Mouse (Mus musculus) brain, embryonic 14.5 days (tissue): Measurements from ENCODE around the gene Luzp1. TPM values are rescaled to one million over a fixed set of nuclear protein-coding genes. Genes with fewer than 3 reads are reported as not detected.
A peak's percentile ranks its signal among the peaks of the same experiment; 100 is the strongest.

Source experiments
- DNase-seq: peaks from one replicate; pipeline ENCODE4 v3.0.0-alpha.2; 2011; ENCODE audit warnings: low read depth
- CTCF ChIP-seq: fragments of 200-500 bp; IDR thresholded peaks from 2 replicates; pipeline ENCODE4 v1.5.1; 2012; ENCODE audit warnings: inconsistent platforms, mild to moderate bottlenecking, moderate library complexity, borderline replicate concordance; ENCODE audit not compliant: insufficient read depth, insufficient read length; ENCODE audit errors: extremely low read depth
- POLR2A ChIP-seq: fragments of 200-500 bp; IDR thresholded peaks from 2 replicates; pipeline ENCODE4 v1.6.1; 2012; ENCODE audit warnings: mild to moderate bottlenecking, inconsistent platforms, borderline replicate concordance; ENCODE audit not compliant: poor library complexity, insufficient read depth, insufficient read length, severe bottlenecking; ENCODE audit errors: extremely low read depth
- polyA plus RNA-seq: library from polyadenylated mRNA; depleted of rRNA; stranded (reverse); fragments of >200 nt; gene quantifications from 2 replicates; pipeline ENCODE4 v1.2.3, GENCODE M21; 2012

Gene Luzp1
- polyA plus RNA-seq, 1 experiment, result 15.0 TPM

GRCm38 (mm10) chr4:136559690-136560089, 90.1 kb downstream of the Luzp1 start:
- no peak for DNase-seq

GRCm38 (mm10) chr4:136560270-136560991, 90.9 kb downstream of the Luzp1 start:
- DNase-seq, result no peak

More at GRCm38 (mm10) chr4:136559690-136560089, 90.1 kb downstream of the Luzp1 start:
- TF ChIP-seq CTCF (no peak), POLR2A (no peak)

GRCm38 (mm10) chr4:136562755-136563154, 93.2 kb downstream of the Luzp1 start:
- TF ChIP-seq POLR2A (no peak), CTCF (no peak)
- peak; percentile 17 for DNase-seq

More at GRCm38 (mm10) chr4:136560270-136560991, 90.9 kb downstream of the Luzp1 start:
- TF ChIP-seq CTCF (no peak), POLR2A (no peak)

DNA sequence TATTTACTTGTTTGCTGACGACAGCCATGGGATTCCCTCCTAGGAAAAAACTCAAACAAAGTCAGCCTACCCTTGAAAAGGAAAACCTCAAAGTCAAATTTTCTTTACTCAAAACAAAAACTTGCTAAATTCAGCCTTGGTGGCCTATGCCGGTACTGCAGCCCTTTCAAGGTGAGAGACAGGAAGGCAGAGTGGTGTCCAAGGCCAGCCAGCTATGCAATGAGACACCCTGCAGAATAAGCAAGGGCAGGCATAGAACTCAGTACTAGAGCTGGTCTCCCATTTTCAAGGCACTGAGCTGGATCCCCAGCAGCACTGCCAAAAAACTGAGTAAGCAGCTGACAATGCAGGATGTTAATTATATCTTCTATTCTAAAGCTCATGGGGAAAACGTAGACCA, 99.1 kb downstream of the Luzp1 start:
- TF ChIP-seq POLR2A, result no peak
- peak; percentile 37; the same call in 1 of the 2 replicates for TF ChIP-seq CTCF
- no peak for DNase-seq

- DNase-seq, result no peak
- TF ChIP-seq POLR2A (no peak), CTCF (no peak)
Observed at GRCm38 (mm10) chr4:136569998-136570397, 100.4 kb downstream of the Luzp1 start.

DNA sequence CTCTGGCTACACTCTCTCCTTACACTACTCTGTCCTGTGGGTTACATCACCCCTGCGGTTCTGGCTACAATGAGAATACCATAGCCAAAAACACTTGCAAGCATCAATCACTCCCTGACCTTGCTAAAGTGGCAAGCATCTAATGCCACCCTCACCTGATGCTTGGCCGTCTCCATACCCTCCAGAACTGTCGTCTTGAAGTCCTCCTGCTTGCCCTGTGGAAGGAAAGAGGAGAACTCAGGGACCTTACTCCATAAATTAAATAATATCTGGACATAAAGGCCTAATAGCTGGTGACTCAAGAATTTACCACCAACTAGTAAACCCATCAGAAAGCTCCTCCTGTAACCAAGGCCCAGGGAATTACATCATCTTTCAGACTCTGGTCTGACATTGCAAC, 112.3 kb downstream of the Luzp1 start:
- DNase-seq, result no peak
- TF ChIP-seq POLR2A (no peak), CTCF (no peak)

DNA sequence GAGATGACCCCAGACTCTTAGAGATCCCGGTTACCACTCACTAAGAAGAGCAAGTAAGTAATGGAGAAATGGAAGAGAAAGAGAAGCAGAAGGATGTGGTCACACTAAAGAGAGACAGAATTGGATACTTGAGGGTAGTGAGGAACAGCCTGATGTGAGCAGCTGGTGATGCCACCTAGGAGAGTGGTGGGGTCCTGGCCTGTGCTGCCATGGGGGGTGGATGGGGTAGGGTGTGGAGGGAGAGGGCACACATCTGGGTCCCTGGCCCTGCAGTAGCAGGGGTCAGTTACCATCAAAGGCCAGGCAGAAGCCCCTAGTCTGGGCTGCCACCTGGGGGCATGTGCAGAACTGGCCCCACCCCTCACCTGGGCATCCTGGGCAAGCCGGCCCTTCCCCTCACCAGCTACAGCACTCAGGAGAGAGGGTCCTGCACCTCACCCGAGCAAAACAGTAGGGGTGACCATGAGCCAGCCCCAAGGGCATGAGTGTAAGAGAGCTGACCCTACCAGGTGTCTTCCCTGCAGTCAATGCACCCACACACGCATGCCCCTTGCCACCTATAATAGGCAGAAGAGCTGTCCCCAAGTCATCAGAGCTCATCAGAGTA, 117.8 kb downstream of the Luzp1 start:
- DNase-seq, result no peak
- TF ChIP-seq CTCF (no peak), POLR2A (no peak)

DNA sequence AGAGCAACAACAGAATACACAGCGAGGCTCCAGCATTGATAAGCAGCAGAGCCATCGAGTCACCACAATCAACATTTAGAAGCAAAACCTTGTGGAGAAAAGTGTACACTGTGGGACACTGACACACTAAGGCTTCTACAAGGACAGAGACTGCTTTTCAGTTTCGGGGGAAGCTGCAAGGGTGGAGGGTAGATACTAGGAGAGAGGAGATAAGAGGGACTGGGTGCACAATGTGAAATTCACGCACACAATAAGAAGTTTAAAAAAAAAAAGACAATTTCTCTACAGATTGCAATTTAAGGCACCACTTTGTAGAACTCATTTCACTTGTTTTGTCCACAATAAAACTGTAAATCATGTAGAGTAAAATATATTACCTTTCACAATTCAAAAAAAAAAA, 118.4 kb downstream of the Luzp1 start:
- no peak for DNase-seq
- TF ChIP-seq POLR2A (no peak), CTCF (no peak)

- TF ChIP-seq CTCF, result no peak
- no peak for TF ChIP-seq POLR2A
Observed at GRCm38 (mm10) chr4:136592111-136592510, 122.5 kb downstream of the Luzp1 start.

DNA sequence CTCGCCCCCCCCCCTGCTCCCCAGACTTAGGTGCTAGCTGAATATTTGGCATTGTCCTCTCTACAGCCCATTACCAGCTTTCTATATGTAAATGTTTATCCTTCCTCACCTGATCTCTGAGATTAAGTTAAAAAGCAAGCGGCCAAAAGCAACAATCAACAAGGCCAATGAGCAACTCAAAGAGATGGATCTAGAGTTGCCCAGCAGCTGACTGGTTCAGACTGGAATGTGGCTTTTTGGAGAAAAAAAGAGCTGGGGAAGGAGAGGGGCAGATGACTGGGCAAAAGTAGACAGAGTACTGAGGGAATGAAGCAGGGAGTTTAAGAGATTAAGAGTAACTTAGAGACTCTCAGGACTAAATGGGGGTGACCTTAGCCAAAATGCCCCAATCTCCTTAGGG, 124.4 kb downstream of the Luzp1 start:
- TF ChIP-seq CTCF (no peak), POLR2A (no peak)
- no peak for DNase-seq

More at GRCm38 (mm10) chr4:136592111-136592510, 122.5 kb downstream of the Luzp1 start:
- no peak for DNase-seq

DNA sequence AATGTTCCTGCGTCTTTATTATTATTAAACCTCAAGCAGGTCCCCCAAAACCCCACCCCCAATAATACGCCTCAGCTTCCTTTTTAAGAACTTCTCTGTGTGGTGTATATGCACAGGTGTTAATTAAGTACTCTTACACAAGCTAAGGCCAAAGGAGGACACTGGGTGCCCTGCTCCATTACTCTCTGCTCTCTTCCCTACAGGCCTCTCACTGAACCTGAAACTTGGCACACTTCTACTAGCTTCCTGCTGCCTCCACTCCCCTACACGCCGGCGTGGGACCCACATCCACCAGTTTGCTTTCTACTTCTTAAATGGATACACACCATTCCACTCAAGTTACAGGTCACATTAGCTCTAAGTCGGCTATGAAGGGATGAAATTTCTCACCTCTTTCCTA, 125.7 kb downstream of the Luzp1 start:
- no peak for DNase-seq
- TF ChIP-seq POLR2A (no peak), CTCF (no peak)
